Mouse (Mus musculus) forebrain, embryonic 11.5 days (tissue): ENCODE data around the gene Samd7. TPM values are rescaled to one million over a fixed set of nuclear protein-coding genes. Genes with fewer than 3 reads are reported as not detected.

Source experiments
- ATAC-seq: fragments of 200-750 bp; cut with Nextera tagmentation; replicated peaks from 2 replicates; pipeline ENCODE4 v1.8.0; 2017; ENCODE audit warnings: moderate TSS enrichment; ENCODE audit not compliant: low FRiP score
- DNase-seq: peaks from one replicate; pipeline ENCODE4 v3.0.0-alpha.2; 2017; ENCODE audit warnings: low spot score
- H3K27ac ChIP-seq: fragments of 300-500 bp; sonication (generic); 2 replicates; pipeline ENCODE4 v1.5.1; 2014; ENCODE audit warnings: low read depth, low read length
- H3K27me3 ChIP-seq: fragments of 300-500 bp; sonication (generic); 2 replicates; pipeline ENCODE4 v1.6.1; 2014; ENCODE audit warnings: mild to moderate bottlenecking, low read length, mixed read lengths; ENCODE audit not compliant: control insufficient read depth, insufficient read depth
- H3K36me3 ChIP-seq: fragments of 300-500 bp; sonication (generic); 2 replicates; pipeline ENCODE4 v1.6.1; 2014; ENCODE audit warnings: mild to moderate bottlenecking, low read length, moderate library complexity, mixed read lengths; ENCODE audit not compliant: control insufficient read depth, insufficient read depth
- H3K4me1 ChIP-seq: fragments of 300-500 bp; sonication (generic); replicated peaks from 2 replicates; pipeline ENCODE4 v1.6.1; 2014; ENCODE audit warnings: low read length, mixed read lengths; ENCODE audit not compliant: control insufficient read depth, insufficient read depth
- H3K4me2 ChIP-seq: fragments of 300-500 bp; sonication (generic); 2 replicates; pipeline ENCODE4 v1.6.1; 2014; ENCODE audit warnings: low read depth, mild to moderate bottlenecking, low read length, moderate library complexity, mixed read lengths; ENCODE audit not compliant: severe bottlenecking
- H3K4me3 ChIP-seq: fragments of 300-500 bp; sonication (generic); 2 replicates; pipeline ENCODE4 v1.5.1; 2014; ENCODE audit warnings: low read depth, low read length
- H3K9ac ChIP-seq: fragments of 300-500 bp; sonication (generic); 2 replicates; pipeline ENCODE4 v1.6.1; 2014; ENCODE audit warnings: low read length
- H3K9me3 ChIP-seq: fragments of 300-500 bp; sonication (generic); 2 replicates; pipeline ENCODE4 v1.6.1; 2016; ENCODE audit warnings: low read length, mixed read lengths; ENCODE audit not compliant: control insufficient read depth
- WGBS: fragments of 180-500 bp; shearing (Covaris S2); extraction: QIAGEN DNeasy Blood & Tissue Kit; methylation state at CpG from one replicate; pipeline ENCODE4 v1.1.7; 2014; 5-methylcytosine and 5-hydroxymethylcytosine counted together
- polyA plus RNA-seq: library from polyadenylated mRNA; unstranded; fragments of >200 nt; fragmentation: Nextera tagmentation; extraction: Ambion mirVana; gene quantifications from 2 replicates; pipeline ENCODE4 v1.2.1, GENCODE M21; 2014

Gene Samd7
- polyA plus RNA-seq, 1 experiment from 2014 or later = not detected

GRCm38 (mm10) chr3:30769755-30770515 is 23.8 kb downstream of the Samd7 start:
- WGBS = 70% methylated on average over 10 of the region's 10 CpGs
- ATAC-seq = no peak
- H3K9me3 ChIP-seq = no peaks in the 10 kb centered on the region

GRCm38 (mm10) chr3:30771560-30771959 is 25.5 kb downstream of the Samd7 start:
- no peak overlapping the region for H3K4me2 ChIP-seq
- no peak overlapping the region for H3K9ac ChIP-seq
- ATAC-seq = no peak
- no peaks in the 10 kb centered on the region for H3K4me1 ChIP-seq
- DNase-seq = no peak
- no peaks in the 10 kb centered on the region for H3K36me3 ChIP-seq
- 92% methylated on average over 1 of the region's 1 CpGs for WGBS
- H3K27me3 ChIP-seq = no peaks in the 10 kb centered on the region
- H3K4me3 ChIP-seq = no peak overlapping the region
- H3K27ac ChIP-seq = no peak overlapping the region
- H3K9me3 ChIP-seq = no peaks in the 10 kb centered on the region

More at GRCm38 (mm10) chr3:30769755-30770515, 23.8 kb downstream of the Samd7 start:
- Histone ChIP-seq H3K36me3 (no peaks in the 10 kb centered on the region), H3K4me1 (no peaks in the 10 kb centered on the region), H3K4me3 (no peak overlapping the region), H3K27me3 (no peaks in the 10 kb centered on the region), H3K4me2 (no peak overlapping the region), H3K27ac (no peak overlapping the region), H3K9ac (no peak overlapping the region)
- DNase-seq = no peak

DNA sequence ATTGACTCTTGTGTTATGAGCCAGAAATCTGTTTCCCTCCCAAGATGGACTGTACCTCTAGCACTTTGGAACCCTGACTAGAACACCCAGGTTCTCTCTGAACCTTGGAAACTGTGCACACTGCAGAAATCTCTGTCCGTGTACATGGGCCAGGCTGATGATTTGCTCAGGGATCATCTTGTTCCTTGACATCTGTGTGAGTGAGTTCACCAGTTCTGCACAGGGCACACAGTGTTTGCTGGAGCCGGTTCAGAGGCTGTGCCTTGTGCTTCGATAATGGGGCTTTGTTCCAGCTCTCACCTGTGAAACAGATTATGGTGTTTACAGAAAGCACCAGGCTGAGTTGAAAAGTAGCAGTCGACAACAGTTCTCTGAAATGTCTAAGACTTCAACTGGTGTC is 26.5 kb downstream of the Samd7 start:
- ATAC-seq (no peak), DNase-seq (no peak)
- Histone ChIP-seq H3K9ac (no peak overlapping the region), H3K27ac (no peak overlapping the region), H3K4me1 (no peaks in the 10 kb centered on the region), H3K9me3 (no peaks in the 10 kb centered on the region), H3K36me3 (no peaks in the 10 kb centered on the region), H3K4me2 (no peak overlapping the region), H3K4me3 (no peak overlapping the region), H3K27me3 (no peaks in the 10 kb centered on the region)
- 71% methylated on average over 4 of the region's 4 CpGs for WGBS

DNA sequence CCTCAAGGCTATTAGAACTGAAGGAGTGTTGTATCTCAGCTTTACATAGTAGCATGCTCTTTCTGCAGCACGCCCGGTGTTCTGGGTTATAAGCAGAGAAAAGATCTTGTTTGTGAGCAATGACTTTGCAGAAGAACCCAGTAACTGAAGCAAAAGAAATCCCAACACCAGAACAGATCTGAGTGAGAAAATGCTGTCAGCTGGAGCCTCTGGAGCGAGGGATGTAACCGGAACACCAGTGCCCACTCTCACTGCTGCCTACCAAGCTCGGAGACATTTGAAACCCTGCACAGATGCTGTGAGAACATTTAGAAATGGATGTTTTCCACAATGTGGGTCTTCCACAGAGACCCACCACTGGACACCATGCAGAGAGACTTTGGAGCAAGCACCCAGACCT is 28.6 kb downstream of the Samd7 start:
- no peak for ATAC-seq
- DNase-seq = no peak
- Histone ChIP-seq H3K4me3 (no peak overlapping the region), H3K9ac (no peak overlapping the region), H3K4me2 (no peak overlapping the region), H3K27ac (no peak overlapping the region), H3K27me3 (no peaks in the 10 kb centered on the region), H3K36me3 (no peaks in the 10 kb centered on the region), H3K9me3 (no peaks in the 10 kb centered on the region), H3K4me1 (no peaks in the 10 kb centered on the region)
- 89% methylated on average over 5 of the region's 5 CpGs for WGBS

GRCm38 (mm10) chr3:30777984-30778383 is 31.9 kb downstream of the Samd7 start:
- H3K36me3 ChIP-seq = no peaks in the 10 kb centered on the region

DNA sequence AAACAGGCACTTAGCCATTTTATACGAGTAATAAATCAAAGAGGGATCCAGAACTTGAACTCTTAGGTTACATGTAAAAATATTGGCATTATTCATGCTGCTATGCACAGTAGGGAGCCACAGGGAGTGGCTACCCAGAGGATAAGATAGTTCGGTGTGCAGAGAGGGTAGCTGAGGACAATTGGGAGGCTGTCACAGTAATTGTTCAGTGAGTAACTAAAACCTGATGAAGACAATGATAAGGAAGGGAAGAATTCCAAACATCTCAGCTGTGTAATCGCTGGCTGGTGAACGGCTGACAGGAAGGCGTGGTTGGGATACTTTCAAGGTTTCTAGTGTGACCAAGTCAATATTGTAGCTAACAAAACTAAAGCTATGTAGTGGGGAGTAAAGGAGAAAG is 42.4 kb downstream of the Samd7 start:
- H3K36me3 ChIP-seq = no peaks in the 10 kb centered on the region
- ATAC-seq = no peak
- no peak for DNase-seq
- H3K4me3 ChIP-seq = no peak overlapping the region
- H3K9me3 ChIP-seq = no peaks in the 10 kb centered on the region
- no peaks in the 10 kb centered on the region for H3K27me3 ChIP-seq
- WGBS = 36% methylated on average over 5 of the region's 5 CpGs
- H3K27ac ChIP-seq = no peak overlapping the region
- no peak overlapping the region for H3K4me2 ChIP-seq
- H3K4me1 ChIP-seq = no peaks in the 10 kb centered on the region
- no peak overlapping the region for H3K9ac ChIP-seq

More at GRCm38 (mm10) chr3:30777984-30778383, 31.9 kb downstream of the Samd7 start:
- no peak overlapping the region for H3K4me2 ChIP-seq
- no peaks in the 10 kb centered on the region for H3K9me3 ChIP-seq
- WGBS = 76% methylated on average over 5 of the region's 5 CpGs
- H3K27ac ChIP-seq = no peak overlapping the region
- no peaks in the 10 kb centered on the region for H3K4me1 ChIP-seq
- no peak overlapping the region for H3K4me3 ChIP-seq
- H3K9ac ChIP-seq = no peak overlapping the region
- ATAC-seq (no peak), DNase-seq (no peak)
- no peaks in the 10 kb centered on the region for H3K27me3 ChIP-seq

GRCm38 (mm10) chr3:30792737-30793402 is 46.8 kb downstream of the Samd7 start, which contains the start of gene Sec62:
Gene Sec62, plus strand, starts transcription at chr3:30792875.
- Histone ChIP-seq H3K4me3 (peak within 1 kb of the TSS; percentile 98), H3K36me3 (no peaks in the 10 kb centered on the region), H3K4me1 (no peaks in the 10 kb centered on the region), H3K4me2 (peak within 1 kb of the TSS; percentile 75), H3K9ac (peak within 1 kb of the TSS; percentile 98), H3K27me3 (no peaks in the 10 kb centered on the region), H3K9me3 (no peaks in the 10 kb centered on the region), H3K27ac (peak within 1 kb of the TSS; percentile 80)
- WGBS = under 1% methylated on average over 61 of the region's 62 CpGs
- ATAC-seq = peak; percentile 98
- DNase-seq = peak; percentile 98

DNA sequence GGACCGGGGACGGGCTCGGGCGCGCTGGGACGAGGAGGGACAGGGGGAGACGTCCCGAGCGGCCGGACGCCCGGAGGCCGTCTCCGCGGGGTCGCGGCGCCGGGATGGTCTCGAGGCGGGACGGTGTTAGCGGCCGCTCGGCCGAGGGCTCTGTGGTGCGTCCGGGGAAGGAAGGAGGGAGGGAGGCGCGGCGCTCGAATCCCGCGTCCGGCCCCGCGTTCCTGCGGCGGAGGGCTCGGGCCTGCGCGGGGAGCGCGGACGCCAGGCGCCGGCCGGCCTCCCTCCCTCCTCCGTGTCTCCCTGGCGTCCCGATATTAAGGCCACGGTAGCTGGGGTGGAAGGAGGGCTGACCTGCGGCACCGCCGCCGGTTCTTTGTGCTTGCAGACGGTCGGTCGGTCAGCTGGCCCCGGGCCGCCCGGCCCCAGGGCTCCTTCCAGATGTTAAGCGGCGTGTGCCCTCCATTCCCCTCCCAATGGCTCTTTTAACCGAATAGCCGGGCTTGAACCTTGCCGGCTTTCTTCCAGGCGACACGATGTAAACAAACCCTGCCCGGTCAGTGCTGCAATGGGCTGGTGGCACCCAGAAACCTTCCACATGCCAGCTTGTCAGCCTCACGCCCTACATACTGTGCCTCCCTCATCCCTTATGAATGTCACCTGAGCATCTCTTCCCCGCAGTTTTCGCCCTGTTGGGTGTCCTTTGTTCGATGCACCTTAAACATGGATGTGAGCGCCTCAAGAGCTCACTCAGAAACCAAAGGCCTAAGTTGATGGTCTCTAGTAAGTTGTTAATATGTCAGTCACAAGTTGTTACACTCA is 47.5 kb downstream of the Samd7 start:
- ATAC-seq = peak; percentile 84
- Histone ChIP-seq H3K4me3 (peak overlapping the region; percentile 98), H3K36me3 (no peaks in the 10 kb centered on the region), H3K9me3 (no peaks in the 10 kb centered on the region), H3K4me1 (no peaks in the 10 kb centered on the region), H3K9ac (peak overlapping the region; percentile 98), H3K4me2 (peak overlapping the region; percentile 75), H3K27ac (peak overlapping the region; percentile 80), H3K27me3 (no peaks in the 10 kb centered on the region)
- WGBS = 1% methylated on average over 60 of the region's 75 CpGs
- no peak for DNase-seq
